Comparison of ENCODE assay signal across 10 mouse cellular contexts in genomic region chr12:75731927-75732443, GRCm38 (mm10). TPM values are rescaled to one million over a fixed set of nuclear protein-coding genes. Genes with fewer than 3 reads are reported as not detected.
DNase-seq lines count a peak whose midpoint lies in the region; ATAC-seq lines count a peak whose summit lies in the region.
"Had no signal": no experiment of that assay in that cellular context is flagged by ENCODE, and none has a peak within 500 bp of the region (broad histone marks: within the 10 kb centered on the region; RNA-seq: fewer than 3 reads in every experiment).

No protein-coding gene starts in this region.

- H3K4me3 ChIP-seq in hindbrain, embryonic 15.5 days: no peak overlapping the region
- H3K4me3 ChIP-seq in hindbrain, embryonic 12.5 days: no peak overlapping the region

- H3K4me2 ChIP-seq in hindbrain, embryonic 15.5 days: peak overlapping the region; percentile 35
- H3K4me2 ChIP-seq in hindbrain, embryonic 12.5 days (replicated peaks): no peak overlapping the region

- H3K4me1 ChIP-seq in hindbrain, embryonic 15.5 days (replicated peaks): peaks cover 25% of the 10 kb centered on the region
- H3K4me1 ChIP-seq in hindbrain, embryonic 12.5 days: peaks cover 17% of the 10 kb centered on the region

- WGBS in hindbrain, embryonic 15.5 days: 53% methylated on average over 6 of the region's 6 CpGs
- 58% methylated on average over 6 of the region's 6 CpGs for WGBS in hindbrain, embryonic 12.5 days

- no peaks in the 10 kb centered on the region for H3K27me3 ChIP-seq in hindbrain, embryonic 15.5 days
- peaks cover 5% of the 10 kb centered on the region; the same call in 1 of the 2 replicates for H3K27me3 ChIP-seq in hindbrain, embryonic 12.5 days

- H3K36me3 ChIP-seq in hindbrain, embryonic 15.5 days: no peaks in the 10 kb centered on the region
- H3K36me3 ChIP-seq in hindbrain, embryonic 12.5 days: no peaks in the 10 kb centered on the region

- ATAC-seq in hindbrain, embryonic 15.5 days (ENCODE audit: low FRiP score, low read depth): no peak
- ATAC-seq in hindbrain, embryonic 12.5 days (ENCODE audit: low FRiP score): no peak
- no peak for ATAC-seq in megakaryocyte progenitor cell, adult 5-6 weeks (replicated peaks; ENCODE audit: poor library complexity)

- peak; percentile 49 for DNase-seq in adrenal gland, postnatal 14 days
- DNase-seq in adrenal gland, postnatal 4 days (ENCODE audit: low spot score in 2 of 2): no peak
- peak; percentile 26 for DNase-seq in thymus, postnatal 4 days
- DNase-seq in thymus, adult 18-20 months: no peak
- DNase-seq in layer of hippocampus, adult 18-20 months (ENCODE audit: low spot score in 2 of 2): no peak
- DNase-seq: kidney, postnatal 4 days; lung, adult 18-20 months had no signal

- H3K27ac ChIP-seq in hindbrain, embryonic 15.5 days (replicated peaks): no peak overlapping the region
- H3K27ac ChIP-seq in hindbrain, embryonic 12.5 days: no peak overlapping the region

- H3K9ac ChIP-seq in hindbrain, embryonic 15.5 days: no peak overlapping the region
- H3K9ac ChIP-seq in hindbrain, embryonic 12.5 days: no peak overlapping the region

- H3K9me3 ChIP-seq in hindbrain, embryonic 15.5 days: no peaks in the 10 kb centered on the region
- no peaks in the 10 kb centered on the region for H3K9me3 ChIP-seq in hindbrain, embryonic 12.5 days (replicated peaks)

RNA-seq across cellular contexts. Expression of gene Sgpp1, which starts 3.5 kb away (rescaled TPM):
- total RNA-seq in adrenal gland, postnatal 14 days (2021): 89.2 and 93.5 TPM in 2 replicates
- 10 to 100 TPM; 62.7 to 65.8 TPM for total RNA-seq in adrenal gland, postnatal 4 days (2021)
- 12.2 and 13.3 TPM in 2 replicates for polyA plus RNA-seq in hindbrain, embryonic 15.5 days (2015; fragmentation: Nextera tagmentation; extraction: Ambion mirVana)
- polyA plus RNA-seq in hindbrain, embryonic 12.5 days (2016; fragmentation: Nextera tagmentation; extraction: Ambion mirVana): 11.7 and 13.4 TPM in 2 replicates
- total RNA-seq in megakaryocyte progenitor cell, adult 5-6 weeks (2015): 85.2 and 93.9 TPM in 2 replicates
- 66.5 and 75.7 TPM in 2 replicates for total RNA-seq in megakaryocyte progenitor cell, adult 5-6 weeks (2017)
- 10 to 100 TPM; 32.2 to 34.2 TPM for total RNA-seq in layer of hippocampus, adult 18-20 months (2021)

Comparison
In these comparisons a context has a peak if more than half of its experiments do, and no peak if none do; other contexts are left out.
1. DNase-seq: peak in adrenal gland, postnatal 14 days (single experiment) and thymus, postnatal 4 days (single experiment); none in adrenal gland, postnatal 4 days (0 of 2), thymus, adult 18-20 months (0 of 2) and layer of hippocampus, adult 18-20 months (0 of 2).